Mouse (Mus musculus) C2C12 (cell line): ENCODE results near the gene Svbp.

Experiments used
- CTCF ChIP-seq: IDR thresholded peaks from one replicate; pipeline ENCODE4 v1.5.1; 2011; ENCODE audit not compliant: control insufficient read depth, insufficient read depth, insufficient read length
- FOSL1 ChIP-seq: IDR thresholded peaks from one replicate; pipeline ENCODE4 v1.8.0; 2011; ENCODE audit warnings: mild to moderate bottlenecking, low read length; ENCODE audit not compliant: poor library complexity, insufficient read depth, severe bottlenecking

GRCm38 (mm10) chr4:119225719-119226118 is 30.6 kb downstream of the Svbp start:
- no peak for TF ChIP-seq CTCF
- TF ChIP-seq FOSL1 = no peak
